Mouse (Mus musculus) midbrain, embryonic 11.5 days (tissue): Measurements from ENCODE around the gene Rtn4rl1. TPM values are rescaled to one million over a fixed set of nuclear protein-coding genes. Genes with fewer than 3 reads are reported as not detected.

Experiments
- ATAC-seq: fragments of 200-750 bp; cut with Nextera tagmentation; 2 replicates; pipeline ENCODE4 v1.8.0; 2017; ENCODE audit warnings: moderate TSS enrichment, moderate library complexity; ENCODE audit not compliant: low FRiP score
- DNase-seq: peaks from one replicate; pipeline ENCODE4 v3.0.0; 2015; ENCODE audit warnings: low spot score; ENCODE audit errors: missing footprints
- H3K27ac ChIP-seq: fragments of 300-500 bp; sonication (generic); 2 replicates; pipeline ENCODE4 v1.5.1; 2014; ENCODE audit warnings: low read depth, low read length
- H3K27me3 ChIP-seq: fragments of 300-500 bp; sonication (generic); 2 replicates; pipeline ENCODE4 v1.6.1; 2014; ENCODE audit warnings: mild to moderate bottlenecking, low read length, moderate library complexity, mixed read lengths; ENCODE audit not compliant: control insufficient read depth, insufficient read depth
- H3K36me3 ChIP-seq: fragments of 300-500 bp; sonication (generic); 2 replicates; pipeline ENCODE4 v1.6.1; 2014; ENCODE audit warnings: mild to moderate bottlenecking, low read length, moderate library complexity, mixed read lengths; ENCODE audit not compliant: control insufficient read depth, insufficient read depth
- H3K4me1 ChIP-seq: fragments of 300-500 bp; sonication (generic); 2 replicates; pipeline ENCODE4 v1.6.1; 2014; ENCODE audit warnings: low read length; ENCODE audit not compliant: control insufficient read depth, insufficient read depth
- H3K4me2 ChIP-seq: fragments of 300-500 bp; sonication (generic); 2 replicates; pipeline ENCODE4 v1.6.1; 2014; ENCODE audit warnings: mild to moderate bottlenecking, moderate library complexity
- H3K4me3 ChIP-seq: fragments of 300-500 bp; sonication (generic); 2 replicates; pipeline ENCODE4 v1.5.1; 2014; ENCODE audit warnings: low read depth, low read length
- H3K9ac ChIP-seq: fragments of 300-500 bp; sonication (generic); 2 replicates; pipeline ENCODE4 v1.6.1; 2014; ENCODE audit warnings: low read length
- H3K9me3 ChIP-seq: fragments of 300-500 bp; sonication (generic); 2 replicates; pipeline ENCODE4 v1.6.1; 2016; ENCODE audit warnings: low read length; ENCODE audit not compliant: control insufficient read depth
- WGBS: fragments of 180-500 bp; shearing (Covaris S2); extraction: QIAGEN DNeasy Blood & Tissue Kit; methylation state at CpG from one replicate; pipeline ENCODE4 v1.1.7; 2014; 5-methylcytosine and 5-hydroxymethylcytosine counted together
- microRNA counts: library from miRNA; unstranded; fragments of <30 nt; microRNA quantifications from one replicate; lab custom pipeline; 2015
- microRNA-seq: library from miRNA; unstranded; fragments of <30 nt; microRNA quantifications from one replicate; pipeline ENCODE4, GENCODE M21; 2017
- polyA plus RNA-seq: library from polyadenylated mRNA; unstranded; fragments of >200 nt; fragmentation: Nextera tagmentation; extraction: Ambion mirVana; gene quantifications from 2 replicates; pipeline ENCODE4 v1.2.1, GENCODE M21; 2014

The Rtn4rl1 gene
- polyA plus RNA-seq, 1 experiment from 2014 or later, result 4.6 TPM

GRCm38 (mm10) chr11:75311751-75312150 lies 118.2 kb downstream of the Rtn4rl1 start:
- 92% methylated on average over 6 of the region's 6 CpGs for WGBS
- no peak for ATAC-seq
- H3K4me1 ChIP-seq, result no peaks in the 10 kb centered on the region
- H3K9me3 ChIP-seq, result no peaks in the 10 kb centered on the region
- no peak overlapping the region for H3K4me2 ChIP-seq
- peaks cover 9% of the 10 kb centered on the region; the same call in 1 of the 2 replicates for H3K36me3 ChIP-seq
- H3K4me3 ChIP-seq, result no peak overlapping the region
- H3K27me3 ChIP-seq, result no peaks in the 10 kb centered on the region
- no peak overlapping the region for H3K9ac ChIP-seq
- no peak for DNase-seq
- no peak overlapping the region for H3K27ac ChIP-seq

GRCm38 (mm10) chr11:75313834-75314233 lies 120.3 kb downstream of the Rtn4rl1 start:
- H3K27me3 ChIP-seq, result no peaks in the 10 kb centered on the region
- H3K27ac ChIP-seq, result no peak overlapping the region
- no peak overlapping the region for H3K4me3 ChIP-seq
- WGBS, result 92% methylated on average over 8 of the region's 8 CpGs
- ATAC-seq (no peak), DNase-seq (no peak)
- H3K9me3 ChIP-seq, result no peaks in the 10 kb centered on the region
- no peak overlapping the region for H3K4me2 ChIP-seq
- H3K9ac ChIP-seq, result no peak overlapping the region
- H3K36me3 ChIP-seq, result peaks cover 6% of the 10 kb centered on the region; the same call in 1 of the 2 replicates
- H3K4me1 ChIP-seq, result no peaks in the 10 kb centered on the region

MicroRNAs within 50 kb of the gene (microRNA counts, 519-probe panel; counts per million panel counts)
- 3,069 counts per million, percentile 12 among the panel's probes with 10 or more counts for microRNA mmu-miR-132 (lab: Ali Mortazavi, UCI)
- not detected for microRNA mmu-miR-212 (lab: Ali Mortazavi, UCI)

Small RNA genes lying within 50 kb of the gene (microRNA-seq; reads per million reads assigned to microRNA genes)
- 151 reads per million, percentile 58 among the genes with 10 or more reads in this experiment for gene Mir132
- gene Mir212, result 14.0 reads per million, percentile 33 among the genes with 10 or more reads in this experiment

Other genes with a start within 250 kb of the Rtn4rl1 start
- gene Hic1, start 24.3 kb upstream of the Rtn4rl1 start, polyA plus RNA-seq, result 0.34 and 0.57 TPM in 2 replicates
- gene Ovca2, start 14.9 kb upstream of the Rtn4rl1 start, polyA plus RNA-seq, result 28.5 and 29.8 TPM in 2 replicates
- gene Dph1, start 2.5 kb upstream of the Rtn4rl1 start, polyA plus RNA-seq, result 15.3 and 17.3 TPM in 2 replicates
- 124 and 126 TPM in 2 replicates for gene Rpa1, start 154.5 kb downstream of the Rtn4rl1 start, polyA plus RNA-seq
- gene Smyd4, start 154.7 kb downstream of the Rtn4rl1 start, polyA plus RNA-seq, result 11.6 and 13.1 TPM in 2 replicates
- 56.2 and 58.2 TPM in 2 replicates for gene Serpinf1, start 228.9 kb downstream of the Rtn4rl1 start, polyA plus RNA-seq
- not detected in 2 replicates for gene Serpinf2, start 245.8 kb downstream of the Rtn4rl1 start, polyA plus RNA-seq